In genomic region chr3:28748151-28748550, GRCm38 (mm10) we compare ENCODE assay signal across 33 mouse cellular contexts. TPM values are rescaled to one million over a fixed set of nuclear protein-coding genes. Genes with fewer than 3 reads are reported as not detected.
"Had no signal": no experiment of that assay in that cellular context is flagged by ENCODE, and none has a peak within 500 bp of the region (broad histone marks: within the 10 kb centered on the region; RNA-seq: fewer than 3 reads in every experiment).

No protein-coding gene starts in this region.

- H3K4me1 ChIP-seq: kidney, embryonic 15.5 days; limb, embryonic 10.5 days; liver, embryonic 13.5 days had no signal

- DNase-seq: gastrocnemius, postnatal 14 days; gastrocnemius, postnatal 36 days; heart, adult 2 months; heart, postnatal 14 days; heart, postnatal 36 days; kidney, adult 11 months; kidney, adult 2 months; kidney, adult 9 months; kidney, postnatal 14 days; kidney, postnatal 36 days; layer of hippocampus, adult 9-11 months; layer of hippocampus, postnatal 36 days; liver; liver, embryonic 13.5 days had no signal

- ATAC-seq: hindbrain, postnatal 0 days; intestine, embryonic 16.5 days had no signal

- H3K9ac ChIP-seq: heart, embryonic 13.5 days; heart, embryonic 15.5 days; hindbrain, embryonic 13.5 days; hindbrain, embryonic 15.5 days; kidney, embryonic 15.5 days; limb, embryonic 12.5 days; liver, embryonic 13.5 days had no signal

- H3K27me3 ChIP-seq: heart, embryonic 15.5 days; hindbrain, embryonic 13.5 days; hindbrain, embryonic 15.5 days; kidney, embryonic 15.5 days; liver, embryonic 13.5 days had no signal

- H3K36me3 ChIP-seq: heart, embryonic 13.5 days; heart, embryonic 15.5 days; hindbrain, embryonic 13.5 days; hindbrain, embryonic 15.5 days; kidney, embryonic 15.5 days; limb, embryonic 10.5 days; limb, embryonic 12.5 days; liver, embryonic 13.5 days had no signal

- H3K27ac ChIP-seq: heart, adult 2 months; heart, embryonic 13.5 days; heart, embryonic 15.5 days; hindbrain, embryonic 13.5 days; hindbrain, embryonic 15.5 days; hindbrain, postnatal 0 days; kidney, embryonic 15.5 days; kidney, postnatal 0 days; limb, embryonic 10.5 days; limb, embryonic 12.5 days; liver, embryonic 13.5 days had no signal

- H3K4me2 ChIP-seq: heart, embryonic 11.5 days; heart, embryonic 13.5 days; heart, embryonic 15.5 days; hindbrain, embryonic 13.5 days; hindbrain, embryonic 15.5 days; kidney, embryonic 15.5 days; limb, embryonic 12.5 days; liver, embryonic 11.5 days; liver, embryonic 13.5 days had no signal

- H3K4me3 ChIP-seq: heart, adult 2 months; heart, embryonic 13.5 days; heart, embryonic 15.5 days; hindbrain, embryonic 13.5 days; hindbrain, embryonic 15.5 days; kidney, embryonic 15.5 days; limb, embryonic 10.5 days; limb, embryonic 12.5 days; liver, embryonic 13.5 days had no signal

- H3K9me3 ChIP-seq: heart, embryonic 13.5 days; heart, embryonic 15.5 days; hindbrain, embryonic 13.5 days; hindbrain, embryonic 15.5 days; kidney, embryonic 15.5 days; limb, embryonic 10.5 days; limb, embryonic 12.5 days; liver, embryonic 13.5 days had no signal

RNA-seq across cellular contexts. Expression of gene Slc2a2, which starts 50.4 kb away (rescaled TPM):
- total RNA-seq: gastrocnemius, adult 8-10 months; gastrocnemius, postnatal 14 days; gastrocnemius, postnatal 36 days; heart, postnatal 36 days; hindbrain, postnatal 0 days; layer of hippocampus, adult 18-20 months; layer of hippocampus, postnatal 14 days; layer of hippocampus, postnatal 36 days; left cerebral cortex, adult 18-20 months; left cerebral cortex, adult 8-10 months; left cerebral cortex, postnatal 10 days; left cerebral cortex, postnatal 36 days had no signal
- polyA plus RNA-seq: limb, embryonic 10.5 days; limb, embryonic 12.5 days had no signal
